Comparison of ENCODE assay signal across 16 mouse cellular contexts in the genomic region with DNA sequence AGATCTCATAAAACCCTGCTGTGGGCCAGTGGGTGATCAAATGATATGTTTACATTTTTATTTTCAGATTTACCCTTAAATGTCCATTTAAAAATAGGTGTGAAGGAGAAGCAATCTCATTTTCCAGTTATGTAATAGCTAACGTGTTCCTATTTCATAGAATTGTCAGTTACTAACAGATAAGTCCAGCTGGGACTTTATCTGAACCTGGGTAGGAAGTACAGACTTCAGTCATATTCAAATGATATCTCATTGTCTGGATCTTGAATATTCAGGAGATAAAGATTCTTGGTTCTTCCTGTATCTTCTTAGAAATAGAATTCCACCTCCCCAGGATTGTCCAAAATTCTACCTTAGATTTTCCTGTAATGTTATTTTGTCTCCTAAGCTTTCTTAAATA.
"Had no signal": no experiment of that assay in that cellular context is flagged by ENCODE, and none has a peak within 500 bp of the region (broad histone marks: within the 10 kb centered on the region; RNA-seq: fewer than 3 reads in every experiment).

No protein-coding gene starts in this region.

- DNase-seq: retina, postnatal 1 day; right cerebral cortex, adult 18-20 months; right cerebral cortex, postnatal 14 days; right cerebral cortex, postnatal 25 days; right cerebral cortex, postnatal 4 days; spleen, adult 18-20 months; thymus, adult 18-20 months; thymus, adult 2 months; thymus, postnatal 14 days; thymus, postnatal 25 days; thymus, postnatal 36 days; thymus, postnatal 4 days had no signal

- H3K4me2 ChIP-seq: neural tube, embryonic 13.5 days; neural tube, embryonic 15.5 days; stomach, embryonic 15.5 days had no signal

- H3K27ac ChIP-seq: neural tube, embryonic 13.5 days; neural tube, embryonic 15.5 days; stomach, embryonic 15.5 days; stomach, postnatal 0 days had no signal

- H3K36me3 ChIP-seq: neural tube, embryonic 13.5 days; neural tube, embryonic 15.5 days; stomach, embryonic 15.5 days had no signal

- H3K9ac ChIP-seq: neural tube, embryonic 13.5 days; neural tube, embryonic 15.5 days; stomach, embryonic 15.5 days had no signal

- H3K9me3 ChIP-seq: neural tube, embryonic 13.5 days; neural tube, embryonic 15.5 days; stomach, embryonic 15.5 days had no signal

- H3K4me3 ChIP-seq: neural tube, embryonic 13.5 days; neural tube, embryonic 15.5 days; stomach, embryonic 15.5 days had no signal
